Mouse (Mus musculus) left cerebral cortex, adult 18-20 months (tissue): ENCODE measurements around the gene Chrnb1. TPM values are rescaled to one million over a fixed set of nuclear protein-coding genes. Genes with fewer than 3 reads are reported as not detected.

Experiments used
- DNase-seq, 2 experiments: peaks; one replicate each; pipeline ENCODE4 v3.0.0; 2021 to 2022; ENCODE audit warnings: low spot score in 2 of 2, mixed read lengths in 1 of 2
- long read RNA-seq, 2 experiments: library from polyadenylated mRNA; stranded (forward); transcript quantifications; one replicate each; pipeline ENCODE4 v2.0.0; 2021
- total RNA-seq, 2 experiments: library from RNA; stranded (reverse); gene quantifications; 2 replicates each; pipeline ENCODE4 v1.2.3; 2021

Gene Chrnb1
- total RNA-seq, result 1 to 10 TPM; 1.2 TPM
- long read RNA-seq, experiment 1, partial matches to known transcripts, result 0 of 2 reads
- long read RNA-seq, experiment 1, other reads (novel, unspliced or antisense), result 1 of 2 reads
- long read RNA-seq, experiment 2, partial matches to known transcripts, result 1 of 2 reads
- long read RNA-seq, experiment 2, other reads (novel, unspliced or antisense), result 1 of 2 reads

DNA sequence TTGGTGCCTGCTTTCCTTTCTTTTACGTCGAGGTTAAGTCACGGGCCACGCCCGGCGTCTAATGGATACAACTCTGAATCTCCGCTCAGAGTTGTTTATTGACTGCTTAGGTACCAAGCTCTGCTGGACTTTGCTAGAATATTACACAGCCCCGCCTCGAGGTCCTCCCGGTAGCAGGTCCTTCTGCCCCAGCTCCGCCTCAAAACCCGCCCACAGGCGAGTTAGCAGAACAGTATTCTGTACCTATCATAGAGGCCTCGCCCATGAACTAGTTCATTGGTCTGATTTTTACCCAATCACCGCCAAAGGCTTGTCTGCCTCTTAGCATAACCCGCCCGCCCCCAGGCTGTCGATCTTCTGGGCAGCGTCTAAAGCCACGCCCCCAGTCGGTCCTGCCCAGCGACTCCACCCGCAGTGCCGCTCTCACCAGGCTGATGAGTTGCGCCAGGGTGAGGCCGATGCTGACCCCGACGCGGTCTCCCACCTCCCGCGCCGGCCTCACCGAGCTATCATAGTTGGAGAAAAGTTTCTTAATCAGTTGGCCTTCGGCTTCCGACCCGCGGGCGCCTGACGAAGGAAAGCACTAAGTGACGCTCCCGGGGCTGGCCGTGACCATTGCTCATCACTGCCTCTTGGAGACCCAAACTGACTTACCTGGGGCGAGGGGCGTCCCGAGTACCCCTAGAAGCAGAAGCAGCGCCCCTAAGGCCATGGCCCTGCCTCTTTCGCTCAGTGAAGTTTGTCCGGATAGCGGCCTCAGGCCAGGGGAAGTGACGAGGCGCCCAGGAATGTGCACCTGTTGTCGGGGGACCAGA, at the start of gene Chrnb1:
Chrnb1 (minus strand) TSS at position 776 of the 815 bp plus-strand sequence.
- peak; percentile 77 to 83 for DNase-seq

DNA sequence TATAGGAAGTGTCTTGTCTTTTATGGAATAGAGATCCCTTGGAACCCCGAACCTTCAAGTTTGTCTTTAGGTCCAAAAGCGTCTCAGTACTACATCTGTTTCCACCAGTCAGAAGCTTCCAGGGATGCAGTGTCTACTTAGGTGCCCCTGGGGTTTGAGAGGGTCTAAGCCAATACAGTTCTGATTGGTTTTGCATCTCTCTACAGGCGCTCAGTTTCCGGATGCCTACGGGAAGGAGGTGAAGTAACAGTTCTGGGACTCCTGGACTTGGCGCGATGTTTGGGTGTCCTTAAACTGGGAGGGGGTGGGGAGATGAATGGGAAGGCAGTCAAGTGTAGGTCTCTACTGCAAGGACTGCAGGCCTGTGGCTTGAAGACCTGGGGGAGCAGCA, 43.0 kb upstream of the Chrnb1 start:
- DNase-seq, result no peak

DNA sequence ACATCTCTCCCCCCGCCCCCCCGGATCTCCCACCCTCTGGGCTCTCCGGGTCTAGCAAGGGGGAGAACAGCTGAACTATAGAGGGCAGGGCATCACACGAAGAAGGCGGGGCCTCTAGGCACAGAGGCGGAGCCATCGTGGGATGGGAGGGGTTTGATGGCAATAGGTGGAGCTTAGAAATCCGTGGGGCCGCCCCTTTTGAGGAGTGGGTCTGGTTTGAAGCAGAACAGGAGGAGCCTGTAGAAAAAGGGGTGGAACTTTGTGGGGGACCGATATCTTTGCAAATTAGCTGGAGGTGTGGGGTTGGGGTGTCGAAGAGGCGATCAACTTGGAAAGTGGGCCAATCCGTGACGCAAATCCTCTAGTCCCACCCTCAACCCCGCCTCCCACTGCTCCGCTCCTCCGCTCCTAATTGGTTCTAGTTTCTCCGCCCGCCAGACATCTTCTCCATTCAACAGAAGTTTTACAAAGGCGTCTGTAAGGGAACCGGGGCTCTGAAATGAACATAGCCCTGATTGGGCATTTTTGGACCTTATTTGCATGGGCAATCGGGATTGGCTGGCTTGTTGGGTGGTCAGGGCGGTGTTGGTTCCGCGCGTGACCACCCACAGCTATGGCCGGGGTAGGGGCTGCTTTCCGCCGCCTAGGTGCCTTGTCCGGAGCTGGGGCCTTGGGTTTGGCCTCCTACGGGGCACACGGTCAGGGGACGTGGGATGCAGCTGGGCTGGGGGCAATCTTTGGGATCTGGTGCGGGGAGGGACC, 42.4 kb upstream of the Chrnb1 start, which contains the start of gene Tmem256:
Tmem256 (plus strand) TSS at position 563 of the 762 bp plus-strand sequence.
- DNase-seq, result peak; percentile 93 to 95

DNA sequence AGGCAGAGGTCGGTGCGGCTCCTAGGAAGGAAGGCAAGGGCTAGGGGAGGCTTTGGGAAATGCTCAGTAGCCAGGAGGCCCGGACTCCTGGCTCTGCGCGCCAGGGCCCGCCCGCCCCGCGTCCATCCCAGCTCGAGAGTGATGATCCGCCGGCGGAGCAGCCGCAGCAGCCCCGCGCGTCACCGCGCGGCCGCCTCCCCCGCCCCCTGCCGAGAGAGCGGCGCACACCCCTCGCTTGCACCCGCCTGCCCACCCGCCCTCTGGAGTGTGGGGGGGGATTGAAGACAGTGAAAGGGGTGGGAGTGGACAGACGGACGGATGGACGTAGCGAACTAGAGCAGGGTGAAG, 41.8 kb upstream of the Chrnb1 start, which contains the start of gene Nlgn2:
Nlgn2 (minus strand) TSS at position 181 of the 348 bp plus-strand sequence.
- peak; percentile 65 to 81 for DNase-seq

DNA sequence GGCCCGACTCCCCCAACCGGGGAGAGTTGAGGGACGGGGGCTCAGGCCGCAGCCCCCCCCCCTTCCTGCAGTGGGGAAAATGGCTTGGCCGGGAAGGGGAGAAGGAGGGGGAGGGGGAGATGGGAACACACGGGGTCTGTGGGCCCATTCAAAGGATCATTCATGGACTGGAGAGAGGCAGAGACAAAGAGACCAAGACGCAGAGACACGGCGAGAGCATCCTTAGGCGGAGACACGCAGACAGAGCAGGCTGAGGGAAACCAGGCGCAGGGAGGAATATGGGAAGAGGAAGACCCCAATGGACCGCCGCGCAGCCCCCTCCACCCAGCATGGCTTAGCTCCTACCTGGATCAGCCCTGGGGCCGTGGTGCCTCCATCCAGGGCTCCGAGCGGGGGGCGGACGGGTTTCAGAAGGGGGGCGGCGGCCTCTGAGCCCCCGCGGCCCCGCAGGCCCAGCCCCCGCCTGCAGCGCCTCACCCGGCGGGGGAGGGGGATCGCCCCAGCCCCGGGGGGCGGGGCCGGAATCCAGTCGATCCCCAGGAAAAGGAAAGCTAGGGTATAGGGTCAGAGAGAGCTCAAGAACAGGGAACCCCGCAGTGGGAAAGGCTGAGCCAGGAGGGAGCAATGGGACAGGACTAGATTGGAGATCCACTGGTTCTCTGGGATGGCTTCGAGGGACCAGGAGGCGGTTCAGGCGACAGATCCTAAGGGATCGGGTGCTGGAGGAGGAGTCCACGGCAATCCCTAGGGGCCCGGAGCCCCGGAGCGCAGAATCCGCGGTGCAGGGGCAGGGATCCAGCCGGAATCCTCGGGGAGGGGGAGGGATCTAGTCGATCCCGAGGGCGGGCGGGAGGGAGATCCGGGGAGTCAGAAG, 41.2 kb upstream of the Chrnb1 start:
- DNase-seq, result peak; percentile 46 to 53

DNA sequence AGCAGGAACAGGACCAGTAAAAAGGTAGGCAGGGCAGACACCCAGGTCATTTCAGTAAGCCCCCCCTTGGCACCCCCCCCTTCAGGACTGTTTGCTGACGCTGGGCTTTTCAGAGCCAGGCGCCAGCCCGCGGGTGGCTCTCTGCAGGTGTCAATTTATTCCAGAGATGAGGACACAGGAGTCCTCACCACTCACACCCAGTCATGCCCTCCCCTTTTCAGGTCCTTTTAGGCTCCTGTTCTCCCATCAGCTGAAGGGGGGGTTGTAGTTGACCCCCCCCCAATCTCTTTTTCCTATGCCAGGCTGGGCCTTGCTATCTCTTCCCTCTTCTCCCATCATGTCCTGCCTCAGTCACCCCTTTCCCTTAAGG, 40.2 kb upstream of the Chrnb1 start:
- DNase-seq, result no peak

DNA sequence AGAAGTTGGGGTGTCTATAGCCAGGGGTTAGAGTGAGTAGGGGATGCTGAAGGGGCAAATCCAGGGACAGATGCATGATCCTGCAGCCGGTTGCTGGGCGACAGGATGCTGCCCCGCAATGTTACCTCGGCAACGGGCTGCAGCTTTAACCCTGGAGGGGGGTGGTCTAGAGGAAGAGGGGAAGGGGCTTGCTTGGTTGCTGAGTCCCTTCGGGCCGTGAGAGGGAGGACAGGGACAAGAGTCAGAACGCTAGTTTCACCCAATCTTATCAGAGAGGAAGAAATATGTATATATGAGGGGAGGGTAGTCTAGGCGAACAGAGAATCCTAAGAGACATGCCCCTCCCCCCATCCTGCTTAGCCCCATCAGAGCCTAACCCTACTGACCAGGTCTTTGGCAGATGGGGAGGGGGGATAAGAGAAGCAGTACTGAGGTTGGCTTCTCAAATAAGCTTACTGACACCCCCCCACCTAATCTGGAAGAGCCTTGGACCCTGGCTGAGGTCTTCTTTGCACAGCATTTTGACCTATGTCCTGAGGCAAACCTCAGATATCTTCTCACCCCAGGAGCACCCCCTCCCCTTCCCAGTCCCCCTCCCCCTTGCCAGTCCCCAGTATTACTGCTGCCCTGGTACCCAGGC, 39.7 kb upstream of the Chrnb1 start:
- no peak for DNase-seq

DNA sequence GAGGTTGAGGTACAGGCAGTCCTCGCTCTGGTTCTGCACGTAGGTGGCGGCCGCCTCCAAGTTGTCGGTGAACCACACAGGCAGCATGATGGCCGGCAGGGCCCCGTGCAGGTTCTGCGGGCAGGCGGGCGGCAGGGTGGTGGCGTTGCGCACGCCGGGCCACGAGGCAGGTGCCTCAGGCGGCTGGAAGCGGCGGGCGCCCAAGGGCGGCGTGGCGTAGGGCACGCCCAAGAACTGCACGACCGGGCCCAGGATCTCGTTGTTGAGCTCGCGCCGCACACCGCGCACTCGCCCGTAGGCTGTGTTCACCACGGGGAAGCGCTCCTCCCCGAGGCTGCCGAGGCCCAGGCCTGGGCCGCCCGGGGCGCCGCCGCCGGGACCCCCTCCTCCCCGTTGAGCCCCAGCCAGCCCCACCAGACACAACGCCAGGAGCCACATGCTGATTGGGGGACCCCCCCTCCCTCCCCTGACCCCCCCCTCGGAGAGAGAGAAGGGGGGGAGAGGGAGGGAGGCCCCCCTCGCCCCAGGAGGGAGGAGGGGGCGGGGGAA, 38.3 kb upstream of the Chrnb1 start:
- DNase-seq, result peak; percentile 25 to 51

DNA sequence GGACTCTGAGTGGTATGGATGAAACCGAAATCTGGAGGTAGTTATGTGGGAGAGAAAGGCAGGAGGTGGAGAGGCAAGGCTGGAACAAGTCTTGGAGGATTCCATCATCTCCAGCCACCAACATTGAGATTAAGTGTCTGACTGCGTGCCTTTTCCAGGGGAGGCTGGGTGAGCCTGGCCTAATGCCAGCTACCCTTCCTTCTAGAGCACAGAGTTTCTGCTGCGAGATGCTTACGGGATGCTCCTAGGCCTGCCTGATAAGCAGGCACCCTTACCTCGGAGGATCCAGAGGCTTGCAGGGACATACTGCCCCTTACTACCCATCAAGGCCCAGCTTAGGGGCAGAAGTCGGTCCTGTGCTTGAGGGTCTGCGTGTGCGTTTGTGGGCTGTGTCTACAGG, 37.8 kb upstream of the Chrnb1 start:
- DNase-seq, result no peak

DNA sequence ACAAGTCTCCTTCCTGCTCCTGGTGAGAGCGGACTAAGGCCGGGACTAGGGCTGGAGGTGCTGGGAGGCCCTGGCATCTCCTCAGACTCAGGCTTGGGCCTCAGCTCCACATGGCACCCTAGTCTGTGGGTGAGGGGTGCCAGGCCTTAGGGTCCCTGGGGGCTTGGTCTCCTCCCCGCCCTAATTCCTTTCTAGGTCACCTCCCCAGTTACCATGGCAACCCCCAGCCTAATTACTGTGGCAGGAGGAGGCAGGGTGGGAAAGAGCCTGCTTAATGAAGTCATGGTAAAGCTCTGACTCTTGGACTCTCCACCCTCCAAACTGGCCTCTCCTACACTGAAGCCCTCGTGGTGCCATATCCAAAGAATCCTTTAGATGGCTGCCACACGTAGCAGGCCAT, 33.1 kb upstream of the Chrnb1 start:
- DNase-seq, result no peak

DNA sequence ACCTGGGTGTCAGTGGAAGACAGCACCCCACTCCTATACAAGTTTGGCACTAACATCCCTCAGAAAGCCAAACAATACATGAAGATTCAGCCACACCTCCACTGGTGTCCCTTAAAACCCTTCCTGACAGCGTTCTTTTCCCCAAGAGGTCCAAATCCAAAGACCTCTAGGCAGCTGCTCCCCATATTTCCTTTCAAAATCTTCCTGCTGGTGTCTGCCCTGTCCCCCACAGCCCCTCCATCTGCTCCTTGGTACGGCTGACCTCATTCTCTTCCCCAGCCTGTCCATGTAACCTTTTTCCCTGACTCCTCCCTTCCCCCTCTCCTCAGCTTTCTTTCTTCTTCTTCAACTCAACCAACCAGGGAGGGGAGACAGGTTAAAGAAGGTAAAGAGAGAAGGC, 27.7 kb upstream of the Chrnb1 start:
- DNase-seq, result no peak

DNA sequence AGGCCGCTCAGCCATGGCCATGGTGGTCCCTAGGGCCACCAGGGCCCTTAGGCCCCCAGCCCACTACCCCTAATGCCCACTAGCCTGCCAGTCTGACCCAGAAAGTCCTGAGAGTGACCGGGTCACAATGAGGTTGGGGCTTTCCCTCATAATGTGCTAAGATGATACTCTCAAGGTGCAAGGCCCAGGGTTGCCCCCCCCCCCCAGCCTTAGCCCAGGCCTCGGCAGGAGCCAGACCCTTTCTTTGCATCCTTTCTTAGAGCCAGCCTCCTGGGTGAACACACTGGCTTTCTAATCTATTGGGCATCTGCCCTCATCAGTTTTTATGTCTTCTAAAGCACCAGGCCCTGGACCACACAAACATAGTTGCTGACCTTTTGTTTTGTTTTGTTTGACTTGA, 26.3 kb upstream of the Chrnb1 start, which contains the start of gene Spem1:
Spem1 (minus strand) TSS at position 101 of the 400 bp plus-strand sequence.
- no peak for DNase-seq

DNA sequence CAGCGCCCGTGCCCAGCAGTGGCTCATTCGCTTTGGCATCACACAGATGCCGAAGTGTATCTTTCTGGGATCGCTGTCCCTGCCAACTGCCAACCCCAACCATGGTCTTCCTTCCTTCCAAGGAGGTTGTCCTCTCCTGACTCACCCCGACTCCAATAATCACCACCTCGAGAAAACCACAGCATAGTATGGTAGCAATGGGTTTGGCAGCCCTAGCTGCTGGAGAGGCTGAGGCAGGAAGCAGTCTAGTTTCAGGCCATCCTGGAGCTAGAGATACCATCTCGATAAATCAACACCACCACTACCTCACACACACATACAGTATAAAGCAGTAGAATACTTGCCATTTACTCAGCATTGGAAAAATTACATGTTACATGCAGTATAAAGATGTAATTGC, 23.1 kb upstream of the Chrnb1 start:
- no peak for DNase-seq

DNA sequence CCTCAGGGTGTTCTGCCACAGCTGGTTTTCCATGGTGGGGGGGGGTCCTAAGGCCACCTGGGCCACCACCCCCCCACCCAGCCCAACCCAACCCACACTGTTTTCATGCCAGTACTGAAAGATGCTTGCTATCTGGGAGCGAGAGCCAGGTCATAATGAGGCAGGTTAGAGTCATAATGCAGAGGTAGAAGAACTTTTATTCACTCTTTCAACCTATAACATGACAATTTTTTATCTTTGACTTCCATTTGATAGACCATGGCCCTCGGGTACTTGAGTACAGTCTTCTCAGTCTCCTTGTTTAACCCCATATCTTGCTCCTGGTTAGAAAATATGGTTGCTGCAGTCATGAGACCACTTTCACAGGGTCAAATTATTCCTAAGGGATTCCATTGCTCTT, 22.6 kb upstream of the Chrnb1 start, which contains the start of gene Spem2:
Spem2 (minus strand) TSS at position 101 of the 400 bp plus-strand sequence.
- DNase-seq, result no peak

DNA sequence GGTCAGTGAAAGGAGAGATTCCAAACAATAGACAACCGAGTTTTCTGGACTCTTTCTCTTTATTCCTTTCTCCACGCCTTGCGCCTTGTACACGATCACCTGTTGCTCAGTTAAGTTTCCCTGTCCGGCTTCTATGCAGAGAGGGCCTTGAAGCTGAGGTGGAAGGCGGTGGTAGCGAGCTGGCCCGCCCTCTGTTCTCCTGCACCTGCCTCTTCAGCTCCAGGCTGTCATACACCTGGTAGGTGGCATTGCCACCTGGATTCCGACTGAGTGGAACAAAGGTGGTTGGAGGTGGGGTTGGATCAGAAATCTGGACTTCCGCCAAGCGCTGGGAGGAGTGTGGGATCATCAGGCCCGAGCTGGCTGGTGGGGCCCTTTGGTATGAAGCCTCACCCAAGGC, 20.8 kb upstream of the Chrnb1 start:
- DNase-seq, result no peak

DNA sequence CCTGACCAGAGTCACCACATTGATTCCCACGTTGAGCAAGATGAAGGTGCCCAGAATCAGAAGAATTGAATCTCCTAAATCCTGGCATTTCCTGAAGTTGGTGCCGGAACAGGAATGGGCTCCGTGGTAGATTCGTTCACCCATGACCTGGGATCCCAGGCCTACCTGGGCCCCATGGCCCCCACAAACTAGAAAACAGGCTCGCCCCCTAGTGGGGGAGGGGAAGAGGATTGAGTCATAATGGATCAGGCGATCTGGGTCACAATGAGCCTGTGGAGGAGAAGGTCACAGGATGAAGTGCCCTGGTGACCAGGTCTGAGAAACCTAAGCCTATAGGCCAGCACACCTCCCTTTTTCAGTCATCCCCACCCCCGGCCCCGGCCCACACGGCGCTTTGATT, 19.4 kb upstream of the Chrnb1 start, which contains the start of gene Gm39566:
Gm39566 (minus strand) TSS at position 144 of the 400 bp plus-strand sequence.
- no peak for DNase-seq

DNA sequence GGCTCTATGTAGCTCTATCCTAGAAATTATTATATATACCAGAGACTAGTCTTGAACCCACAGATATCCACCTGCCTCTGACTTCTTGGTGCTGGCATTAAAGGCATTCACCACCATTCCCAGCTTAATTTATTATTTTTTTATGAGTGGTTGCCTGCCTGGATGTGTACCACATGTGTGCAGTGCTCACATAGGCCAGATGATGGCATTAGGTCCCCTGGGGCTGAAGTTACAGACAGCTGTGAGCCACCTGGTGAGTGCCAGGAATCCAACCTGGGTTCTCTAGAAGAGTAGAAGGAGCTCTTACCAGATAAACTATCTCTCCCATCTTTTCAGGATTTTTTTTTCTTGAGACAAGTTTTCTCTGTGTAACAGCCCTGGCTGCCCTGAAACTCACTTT, 14.5 kb upstream of the Chrnb1 start:
- no peak for DNase-seq

DNA sequence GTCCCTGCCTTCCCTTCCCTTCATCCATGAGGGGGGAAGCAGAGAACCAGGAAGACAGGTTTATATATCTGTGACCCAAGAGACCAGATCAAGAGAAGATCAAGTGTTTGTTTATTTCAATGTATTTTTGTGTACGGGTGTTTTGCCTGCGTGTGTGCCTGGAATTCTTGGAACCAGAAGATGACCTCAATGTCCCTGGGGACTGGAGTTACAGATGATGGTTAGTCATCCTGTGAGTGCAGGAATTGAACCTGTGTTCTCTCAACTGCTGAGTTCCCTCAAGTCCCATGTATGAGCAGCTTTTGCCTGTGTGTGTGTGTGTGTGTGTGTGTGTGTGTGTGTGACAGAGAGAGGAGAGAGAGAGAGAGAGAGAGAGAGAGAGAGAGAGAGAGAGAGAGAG, 11.9 kb upstream of the Chrnb1 start:
- no peak for DNase-seq

DNA sequence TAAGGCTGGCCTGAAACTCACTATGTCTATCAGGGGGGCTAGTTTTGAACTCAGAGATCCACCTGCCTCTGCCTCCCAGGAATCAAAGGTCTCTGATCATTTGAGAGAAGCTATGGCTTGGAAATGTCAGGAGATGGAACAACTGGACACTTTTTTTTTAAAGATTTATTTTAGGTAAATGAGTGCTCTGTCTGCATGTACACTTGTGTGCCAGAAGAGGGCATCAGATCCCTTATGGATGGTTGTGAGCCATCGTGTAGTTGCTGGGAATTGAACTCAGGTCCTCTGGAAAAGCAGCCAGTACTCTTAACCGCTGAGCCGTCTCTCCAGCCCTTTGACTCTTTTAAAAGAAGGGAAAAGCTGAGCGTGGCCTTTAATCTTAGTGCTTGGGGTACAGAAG, 10.6 kb upstream of the Chrnb1 start:
- DNase-seq, result no peak
